Mouse (Mus musculus): Measurements from ENCODE around the gene Gsk3a.

GRCm38 (mm10) chr7:25244562-25245369, 7.1 kb upstream of the Gsk3a start:
- no peak for TF ChIP-seq CTCF (IDR thresholded peaks at IDR 0.05; ENCODE audit: low read depth, low read length)
- TF ChIP-seq POLR2A (IDR thresholded peaks at IDR 0.05; ENCODE audit: borderline replicate concordance, low read depth, low read length): no peak
